Mouse (Mus musculus) forebrain, embryonic 16.5 days (tissue): Measurements from ENCODE around the gene Nr3c2. TPM values are rescaled to one million over a fixed set of nuclear protein-coding genes. Genes with fewer than 3 reads are reported as not detected.

Experiments used
- ATAC-seq: fragments of 200-750 bp; cut with Nextera tagmentation; 2 replicates; pipeline ENCODE4 v1.8.0; 2017; ENCODE audit warnings: mild to moderate bottlenecking, moderate library complexity
- H3K27ac ChIP-seq: fragments of 300-500 bp; sonication (generic); 2 replicates; pipeline ENCODE4 v1.5.1; 2014; ENCODE audit warnings: low read length, control low read depth
- H3K27me3 ChIP-seq: fragments of 300-500 bp; sonication (generic); replicated peaks from 2 replicates; pipeline ENCODE4 v1.6.1; 2014; ENCODE audit warnings: low read length; ENCODE audit not compliant: control insufficient read depth, insufficient read depth
- H3K36me3 ChIP-seq: fragments of 300-500 bp; sonication (generic); 2 replicates; pipeline ENCODE4 v1.6.1; 2014; ENCODE audit not compliant: control insufficient read depth, insufficient read depth
- H3K4me1 ChIP-seq: fragments of 300-500 bp; sonication (generic); replicated peaks from 2 replicates; pipeline ENCODE4 v1.6.1; 2014; ENCODE audit warnings: low read length; ENCODE audit not compliant: control insufficient read depth, insufficient read depth
- H3K4me2 ChIP-seq: fragments of 300-500 bp; sonication (generic); 2 replicates; pipeline ENCODE4 v1.6.1; 2014; ENCODE audit warnings: mild to moderate bottlenecking, low read length, control low read depth
- H3K4me3 ChIP-seq: fragments of 300-500 bp; sonication (generic); replicated peaks from 2 replicates; pipeline ENCODE4 v1.5.1; 2014; ENCODE audit warnings: mild to moderate bottlenecking, low read length, control low read depth
- H3K9ac ChIP-seq: fragments of 300-500 bp; sonication (generic); replicated peaks from 2 replicates; pipeline ENCODE4 v1.6.1; 2014; ENCODE audit warnings: low read depth, low read length, control low read depth
- H3K9me3 ChIP-seq: fragments of 300-500 bp; sonication (generic); 2 replicates; pipeline ENCODE4 v1.6.1; 2016; ENCODE audit warnings: low read length; ENCODE audit not compliant: control insufficient read depth
- WGBS: fragments of 180-500 bp; shearing (Covaris S2); extraction: QIAGEN DNeasy Blood & Tissue Kit; methylation state at CpG from one replicate; pipeline ENCODE4 v1.1.7; 2014; 5-methylcytosine and 5-hydroxymethylcytosine counted together
- polyA plus RNA-seq: library from polyadenylated mRNA; unstranded; fragments of >200 nt; fragmentation: Nextera tagmentation; extraction: Ambion mirVana; gene quantifications from 2 replicates; pipeline ENCODE4 v1.2.1, GENCODE M21; 2015

Nr3c2 gene
- polyA plus RNA-seq, 1 experiment from 2014 or later, result 5.3 TPM

- peak overlapping the region; percentile 48 for H3K27ac ChIP-seq
- WGBS, result 87% methylated on average over 12 of the region's 12 CpGs
Measured at GRCm38 (mm10) chr8:77257085-77257451, 357.8 kb downstream of the Nr3c2 start.

GRCm38 (mm10) chr8:77261215-77261614 lies 362.0 kb downstream of the Nr3c2 start:
- ATAC-seq, result no peak
- Histone ChIP-seq H3K9ac (no peak overlapping the region), H3K27me3 (no peaks in the 10 kb centered on the region)

More at GRCm38 (mm10) chr8:77257085-77257451, 357.8 kb downstream of the Nr3c2 start:
- Histone ChIP-seq H3K4me3 (no peak overlapping the region), H3K27me3 (no peaks in the 10 kb centered on the region), H3K4me2 (no peak overlapping the region), H3K36me3 (no peaks in the 10 kb centered on the region), H3K9me3 (no peaks in the 10 kb centered on the region), H3K4me1 (peaks cover 9% of the 10 kb centered on the region), H3K9ac (no peak overlapping the region)
- peak; percentile 39; the same call in 1 of the 2 replicates for ATAC-seq

GRCm38 (mm10) chr8:77262216-77263009 lies 363.2 kb downstream of the Nr3c2 start:
- no peak overlapping the region for H3K9ac ChIP-seq
- H3K4me1 ChIP-seq, result no peaks in the 10 kb centered on the region
- H3K4me2 ChIP-seq, result no peak overlapping the region
- 86% methylated on average over 12 of the region's 12 CpGs for WGBS
- no peaks in the 10 kb centered on the region for H3K9me3 ChIP-seq
- ATAC-seq, result no peak
- no peak overlapping the region for H3K4me3 ChIP-seq
- H3K27me3 ChIP-seq, result no peaks in the 10 kb centered on the region
- H3K27ac ChIP-seq, result no peak overlapping the region
- no peaks in the 10 kb centered on the region for H3K36me3 ChIP-seq

More at GRCm38 (mm10) chr8:77261215-77261614, 362.0 kb downstream of the Nr3c2 start:
- no peaks in the 10 kb centered on the region for H3K9me3 ChIP-seq
- WGBS, result 94% methylated on average over 6 of the region's 6 CpGs
- H3K4me3 ChIP-seq, result no peak overlapping the region
- peaks cover 6% of the 10 kb centered on the region for H3K4me1 ChIP-seq
- H3K36me3 ChIP-seq, result no peaks in the 10 kb centered on the region
- no peak overlapping the region for H3K4me2 ChIP-seq
- no peak overlapping the region for H3K27ac ChIP-seq

- WGBS, result 31% methylated on average over 1 of the region's 1 CpGs
- no peaks in the 10 kb centered on the region for H3K4me1 ChIP-seq
- no peaks in the 10 kb centered on the region for H3K27me3 ChIP-seq
- no peak overlapping the region for H3K9ac ChIP-seq
- H3K27ac ChIP-seq, result no peak overlapping the region
- H3K36me3 ChIP-seq, result no peaks in the 10 kb centered on the region
- no peak overlapping the region for H3K4me2 ChIP-seq
- H3K4me3 ChIP-seq, result no peak overlapping the region
- ATAC-seq, result no peak
- H3K9me3 ChIP-seq, result peaks cover 2% of the 10 kb centered on the region; the same call in 1 of the 2 replicates
Measured at GRCm38 (mm10) chr8:77267941-77268405, 368.7 kb downstream of the Nr3c2 start.

GRCm38 (mm10) chr8:77272136-77272535 lies 372.9 kb downstream of the Nr3c2 start:
- Histone ChIP-seq H3K9ac (no peak overlapping the region), H3K36me3 (no peaks in the 10 kb centered on the region), H3K4me2 (no peak overlapping the region), H3K4me1 (no peaks in the 10 kb centered on the region), H3K4me3 (no peak overlapping the region), H3K9me3 (peaks cover 2% of the 10 kb centered on the region; the same call in 1 of the 2 replicates), H3K27ac (no peak overlapping the region), H3K27me3 (no peaks in the 10 kb centered on the region)
- no peak for ATAC-seq
- 78% methylated on average over 6 of the region's 6 CpGs for WGBS

GRCm38 (mm10) chr8:77275571-77275970 lies 376.3 kb downstream of the Nr3c2 start:
- H3K9me3 ChIP-seq, result no peaks in the 10 kb centered on the region; the same call in 1 of the 2 replicates
- no peak for ATAC-seq
- no peaks in the 10 kb centered on the region for H3K27me3 ChIP-seq
- H3K4me2 ChIP-seq, result no peak overlapping the region
- WGBS, result 91% methylated on average over 5 of the region's 5 CpGs
- H3K36me3 ChIP-seq, result no peaks in the 10 kb centered on the region
- no peak overlapping the region for H3K4me3 ChIP-seq
- no peak overlapping the region for H3K27ac ChIP-seq
- no peak overlapping the region for H3K9ac ChIP-seq
- H3K4me1 ChIP-seq, result no peaks in the 10 kb centered on the region

- Histone ChIP-seq H3K9ac (no peak overlapping the region), H3K27ac (no peak overlapping the region), H3K4me2 (no peak overlapping the region), H3K4me1 (peaks cover 3% of the 10 kb centered on the region; the same call in 1 of the 2 replicates), H3K36me3 (no peaks in the 10 kb centered on the region), H3K4me3 (no peak overlapping the region), H3K27me3 (no peaks in the 10 kb centered on the region), H3K9me3 (no peaks in the 10 kb centered on the region)
- no peak for ATAC-seq
- WGBS, result 80% methylated on average over 10 of the region's 10 CpGs
Measured at GRCm38 (mm10) chr8:77276827-77277226, 377.6 kb downstream of the Nr3c2 start.

GRCm38 (mm10) chr8:77278246-77278645 lies 379.0 kb downstream of the Nr3c2 start:
- no peaks in the 10 kb centered on the region for H3K36me3 ChIP-seq
- H3K27ac ChIP-seq, result no peak overlapping the region
- no peak for ATAC-seq
- no peak overlapping the region for H3K4me3 ChIP-seq
- no peak overlapping the region for H3K4me2 ChIP-seq
- no peaks in the 10 kb centered on the region for H3K9me3 ChIP-seq
- no peak overlapping the region for H3K9ac ChIP-seq
- no peaks in the 10 kb centered on the region for H3K27me3 ChIP-seq
- H3K4me1 ChIP-seq, result peaks cover 3% of the 10 kb centered on the region; the same call in 1 of the 2 replicates
- 97% methylated on average over 4 of the region's 4 CpGs for WGBS

- H3K27ac ChIP-seq, result no peak overlapping the region
- no peak overlapping the region for H3K4me3 ChIP-seq
- no peak overlapping the region for H3K4me2 ChIP-seq
- ATAC-seq, result no peak
- no peak overlapping the region for H3K9ac ChIP-seq
- no peaks in the 10 kb centered on the region for H3K27me3 ChIP-seq
- no peaks in the 10 kb centered on the region for H3K36me3 ChIP-seq
- 60% methylated on average over 3 of the region's 3 CpGs for WGBS
- H3K9me3 ChIP-seq, result no peaks in the 10 kb centered on the region
- peaks cover 3% of the 10 kb centered on the region; the same call in 1 of the 2 replicates for H3K4me1 ChIP-seq
Measured at GRCm38 (mm10) chr8:77279977-77280376, 380.7 kb downstream of the Nr3c2 start.
